Mouse (Mus musculus) thymus, postnatal 25 days (tissue): ENCODE measurements around the gene Cebpb.
A peak's percentile ranks its signal among the peaks of the same experiment; 100 is the strongest.

Experiments
- DNase-seq: peaks from one replicate; pipeline ENCODE4 v3.0.0; 2022

Cebpb gene

GRCm38 (mm10) chr2:167722538-167722937, 33.8 kb downstream of the Cebpb start:
- DNase-seq: no peak

GRCm38 (mm10) chr2:167723589-167724206, 35.0 kb downstream of the Cebpb start:
- DNase-seq: peak; percentile 40

DNA sequence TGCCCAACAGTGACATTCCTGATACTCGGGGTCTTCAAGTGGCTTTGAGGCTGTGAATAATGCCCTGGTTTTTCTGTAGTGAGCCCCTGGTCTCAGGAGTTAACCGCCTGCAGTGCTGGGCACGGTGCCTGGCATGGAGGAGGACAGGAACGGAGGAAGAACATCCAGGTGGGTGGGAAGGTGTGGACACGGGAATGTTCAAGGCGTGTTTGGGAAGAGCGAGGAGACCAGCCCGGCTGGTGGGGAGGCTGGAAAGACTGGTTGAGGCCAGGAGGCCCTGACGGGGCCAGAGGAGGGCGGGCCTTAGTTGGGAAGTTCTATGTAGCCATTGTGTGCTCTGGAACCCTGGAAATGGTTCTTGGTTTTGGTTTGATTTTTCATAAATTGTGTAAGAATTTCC, 37.2 kb downstream of the Cebpb start:
- no peak for DNase-seq

DNA sequence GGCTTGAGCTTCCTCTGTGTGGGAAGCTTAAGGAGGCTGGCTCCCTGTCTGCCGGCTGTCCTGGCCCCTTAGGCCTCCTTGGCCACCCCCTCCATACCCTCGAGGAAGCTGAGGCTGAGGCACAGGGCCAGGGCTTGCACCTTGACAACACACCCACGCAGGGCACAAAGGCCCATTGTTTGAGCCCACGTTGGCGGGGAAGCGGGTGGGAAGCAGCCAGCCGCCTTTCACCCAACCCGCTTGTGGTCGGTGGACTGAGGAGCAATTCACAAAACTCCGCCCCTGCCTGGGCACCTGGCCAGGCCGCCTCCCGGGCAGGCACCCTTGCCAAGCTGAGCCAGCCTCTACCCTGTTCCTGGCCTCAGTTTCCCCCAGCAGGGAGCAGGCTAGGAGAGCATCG, 38.4 kb downstream of the Cebpb start:
- DNase-seq: no peak

DNA sequence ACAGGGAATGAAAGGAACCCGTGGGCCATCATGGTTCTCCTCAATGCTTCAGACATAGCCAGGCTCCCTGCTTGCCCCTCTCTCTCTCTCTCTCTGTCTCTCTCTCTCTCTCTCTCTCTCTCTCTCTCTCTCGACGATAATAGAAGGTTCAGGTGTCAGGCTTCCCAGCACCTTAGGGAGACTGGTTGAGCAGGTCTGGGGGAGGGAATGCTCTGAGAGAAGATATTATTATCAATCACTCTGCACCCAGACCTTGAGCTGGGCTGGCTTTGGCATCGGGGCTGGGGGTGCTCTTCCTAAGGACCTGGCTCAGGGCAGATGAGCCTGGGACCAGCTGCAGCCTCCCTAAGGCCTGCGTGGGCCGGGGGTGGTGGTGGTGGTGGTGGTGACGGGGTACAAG, 41.3 kb downstream of the Cebpb start:
- no peak for DNase-seq

DNA sequence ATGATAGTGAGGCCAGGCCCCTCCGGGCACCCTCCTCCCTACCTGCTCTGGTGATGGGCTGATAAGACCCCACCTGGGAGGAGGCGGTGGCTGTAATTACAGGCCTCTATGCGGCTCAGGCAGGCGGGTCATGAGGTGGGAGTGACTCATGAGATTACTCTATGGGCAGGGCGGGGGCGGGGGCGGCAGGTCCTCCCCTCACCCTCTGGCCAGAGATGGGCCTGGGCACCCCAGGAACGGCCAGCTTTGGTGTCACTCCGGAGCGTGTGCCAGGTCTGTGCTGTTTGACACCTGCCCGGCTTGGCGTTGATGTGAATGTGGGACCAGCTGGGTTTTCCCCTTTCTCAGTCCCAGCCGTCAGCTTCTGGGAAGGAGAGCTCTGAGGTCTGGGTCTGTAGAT, 42.4 kb downstream of the Cebpb start:
- no peak for DNase-seq

DNA sequence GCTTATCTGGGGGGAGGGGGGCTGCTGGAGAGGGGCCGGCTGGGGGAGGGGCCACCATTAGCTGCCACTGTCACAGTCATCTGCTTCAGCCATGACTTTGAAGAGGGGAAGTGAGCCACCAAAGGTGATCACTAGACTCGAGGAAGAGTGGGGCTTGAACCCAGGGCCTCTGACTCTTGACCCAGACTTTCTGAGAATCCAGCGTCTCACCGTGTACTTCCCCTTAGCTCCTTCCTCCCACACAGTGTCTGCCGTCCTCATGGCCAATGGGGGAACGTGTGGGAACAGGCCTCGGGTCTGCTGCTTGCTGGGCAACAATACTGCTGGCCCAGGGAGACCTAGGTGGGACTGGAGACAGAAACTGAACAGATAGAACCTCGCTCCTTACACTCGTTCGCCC, 46.1 kb downstream of the Cebpb start:
- no peak for DNase-seq

DNA sequence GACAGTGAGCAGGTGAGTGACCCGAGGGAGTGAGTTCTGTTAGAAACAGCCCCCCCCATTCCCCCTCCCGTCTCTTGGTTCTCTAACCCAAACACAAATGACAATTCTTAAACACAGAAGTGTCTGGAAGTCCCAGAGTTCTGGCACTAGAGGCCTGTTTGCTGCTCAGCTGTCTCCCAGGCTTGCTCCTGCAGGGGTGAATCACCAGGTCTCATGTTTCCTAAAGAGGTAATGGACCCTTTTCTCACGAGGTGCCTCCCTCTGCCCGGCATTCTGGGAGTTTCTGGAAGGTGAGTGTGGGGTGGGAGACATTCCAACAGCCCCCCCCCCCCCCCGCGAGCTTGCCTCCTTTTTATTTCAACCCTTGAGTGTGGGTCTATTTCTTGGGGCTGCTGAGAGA, 50.3 kb downstream of the Cebpb start:
- no peak for DNase-seq
